Mouse (Mus musculus) cerebellum, adult 2 months (tissue): ENCODE results near the gene Lgalsl.

Source experiments
- CTCF ChIP-seq: fragments of 200-500 bp; IDR thresholded peaks from 2 replicates; pipeline ENCODE4 v1.5.1; 2011; ENCODE audit warnings: low read depth, mild to moderate bottlenecking, control low read depth, low read length, moderate library complexity, borderline replicate concordance; ENCODE audit not compliant: insufficient read depth
- POLR2A ChIP-seq: fragments of 200-500 bp; IDR thresholded peaks from 2 replicates; pipeline ENCODE4 v1.6.1; 2011; ENCODE audit warnings: low read length, control low read depth, borderline replicate concordance; ENCODE audit not compliant: insufficient read depth

DNA sequence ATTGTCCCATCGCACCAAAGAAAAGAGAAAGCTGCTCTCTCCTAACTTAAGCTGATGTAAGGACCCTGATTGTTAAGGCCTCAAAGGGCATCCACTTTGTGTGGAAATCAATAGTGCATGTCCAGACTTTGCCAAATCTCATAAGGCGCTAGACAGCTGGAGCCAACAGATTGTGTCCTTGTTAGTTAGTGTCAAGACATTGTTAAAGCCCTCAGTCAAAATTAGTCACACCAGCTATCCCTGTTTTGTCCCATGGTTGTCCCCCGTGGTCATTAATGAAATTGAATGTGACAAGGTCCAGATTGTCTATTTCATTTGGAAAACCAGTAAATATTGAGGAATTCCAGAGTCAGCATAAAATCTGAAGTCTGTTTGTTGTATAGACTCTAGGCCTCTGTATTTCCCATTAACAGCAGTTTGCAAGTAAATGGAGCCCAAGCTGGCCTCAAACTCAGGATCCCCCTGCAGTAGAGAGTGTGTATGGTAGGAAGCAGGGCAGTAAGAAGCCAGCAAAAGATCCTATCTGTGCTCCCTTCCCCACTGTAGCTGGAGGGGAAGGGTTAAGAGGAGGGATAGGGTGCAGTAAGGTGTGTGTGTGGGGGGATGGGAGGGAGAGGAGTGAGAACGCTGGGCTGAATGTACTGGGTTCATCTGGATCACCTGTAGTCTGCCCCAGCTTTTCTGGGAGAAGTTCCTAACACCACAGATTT lies 23.3 kb upstream of the Lgalsl start:
- no peak for TF ChIP-seq CTCF
- TF ChIP-seq POLR2A = no peak
